Mouse (Mus musculus) embryonic fibroblast, embryonic 13.5 days (primary cell): ENCODE data around the gene Sema3e.

Experiments
- CTCF ChIP-seq: IDR thresholded peaks from 2 replicates; pipeline ENCODE4 v1.5.1; 2011; ENCODE audit warnings: mild to moderate bottlenecking, control low read depth, low read length, moderate library complexity, borderline replicate concordance; ENCODE audit not compliant: insufficient read depth
- POLR2A ChIP-seq: IDR thresholded peaks from 2 replicates; pipeline ENCODE4 v1.6.1; 2011; ENCODE audit warnings: low read depth, mild to moderate bottlenecking, control low read depth, low read length, moderate library complexity

GRCm38 (mm10) chr5:14206794-14207193, 181.7 kb downstream of the Sema3e start:
- TF ChIP-seq POLR2A (no peak), CTCF (no peak)
